Mouse (Mus musculus): Measurements from ENCODE around the gene Mllt3.

The Mllt3 gene

DNA sequence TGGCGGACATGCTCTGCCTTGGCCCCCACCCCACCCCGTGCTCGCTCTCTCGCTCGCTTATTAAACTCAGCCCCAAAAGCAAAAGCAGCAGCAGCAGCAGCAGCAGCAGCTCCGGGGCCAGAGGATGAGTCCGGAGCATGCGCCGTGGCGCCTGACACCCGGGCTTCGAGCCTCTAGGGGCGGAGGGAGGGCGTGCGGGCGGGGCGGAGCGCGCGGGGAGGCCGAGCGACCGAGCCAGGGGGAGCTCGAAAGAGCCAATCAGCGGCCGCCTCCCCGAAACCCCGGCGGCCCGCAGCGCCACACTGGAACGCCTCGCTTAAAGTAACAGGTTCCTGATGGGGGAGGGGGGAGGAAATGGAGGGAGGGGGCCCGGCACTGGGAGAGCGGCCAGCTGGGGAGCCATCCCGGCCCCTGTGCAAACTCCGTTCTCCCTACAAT is at the start of gene Mllt3:
Mllt3 (minus strand) TSS at position 149 of the 438 bp plus-strand sequence.
- DNase-seq (ENCODE audit: low spot score in 2 of 2) = peak; percentile 90 to 94

GRCm38 (mm10) chr4:88082381-88082780 is 49.2 kb upstream of the Mllt3 start:
- DNase-seq (ENCODE audit: low spot score in 2 of 2) = no peak

DNA sequence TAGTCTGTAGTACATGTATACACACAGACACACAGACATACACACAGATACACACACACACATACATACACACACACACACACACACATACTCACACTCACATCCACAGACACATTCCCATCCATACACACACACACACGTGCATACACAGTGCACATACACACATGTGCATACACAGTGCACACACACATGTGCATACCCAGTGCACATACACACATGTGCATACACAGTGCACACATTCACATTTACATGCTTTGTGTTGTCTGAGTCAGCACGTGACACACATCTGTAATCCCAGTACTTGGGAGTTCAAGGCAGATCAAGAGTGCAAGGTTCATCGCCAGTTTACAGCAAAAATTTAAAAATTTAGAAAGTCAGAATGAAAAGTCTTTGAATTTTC is 48.7 kb upstream of the Mllt3 start:
- DNase-seq (ENCODE audit: low spot score in 2 of 2) = no peak

DNA sequence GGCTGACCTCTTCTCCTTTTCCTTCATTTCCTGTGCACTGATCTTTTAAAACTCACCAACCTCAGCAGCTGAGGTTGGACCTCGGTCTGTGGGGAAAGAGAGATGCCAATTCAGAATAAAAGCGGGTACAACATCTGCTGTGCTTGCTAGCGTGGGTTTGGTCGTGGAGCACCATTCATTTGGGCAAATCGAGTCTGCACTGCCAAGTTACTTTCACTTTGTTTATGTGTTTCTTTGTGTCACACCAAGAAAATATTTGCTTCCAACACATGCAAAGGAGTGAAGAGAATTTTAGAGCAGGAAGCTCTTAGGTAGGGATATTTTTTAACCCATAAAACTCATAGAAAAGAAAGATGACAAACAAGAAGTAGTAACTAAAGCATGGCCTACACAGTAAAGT is 48.3 kb upstream of the Mllt3 start:
- DNase-seq (ENCODE audit: low spot score in 2 of 2) = no peak

GRCm38 (mm10) chr4:88078983-88079382 is 45.8 kb upstream of the Mllt3 start:
- no peak for DNase-seq (ENCODE audit: low spot score in 2 of 2)

GRCm38 (mm10) chr4:88075388-88075787 is 42.2 kb upstream of the Mllt3 start:
- DNase-seq (ENCODE audit: low spot score in 2 of 2) = no peak

DNA sequence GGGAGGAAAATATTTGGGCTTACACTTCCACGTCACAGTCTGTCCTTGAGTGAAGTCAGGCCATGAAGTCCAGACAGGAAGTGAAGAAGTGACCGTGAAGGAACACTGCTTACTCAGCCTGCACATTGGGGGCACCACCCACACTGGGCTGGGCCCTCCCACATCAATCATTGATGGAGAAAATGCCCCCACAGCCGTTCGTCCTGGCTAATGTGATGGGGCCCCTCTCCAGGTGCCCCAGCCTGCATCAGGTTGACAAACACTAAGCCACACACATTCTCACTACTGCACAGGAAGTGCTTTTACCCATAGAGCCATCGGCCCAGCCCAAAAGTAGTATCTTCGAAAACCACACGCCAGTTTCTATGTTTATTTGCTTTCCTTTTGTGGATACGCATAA is 13.1 kb upstream of the Mllt3 start:
- no peak for DNase-seq (ENCODE audit: low spot score in 2 of 2)

- no peak for DNase-seq (ENCODE audit: low spot score in 2 of 2)
Measured at GRCm38 (mm10) chr4:88045151-88045550, 12.0 kb upstream of the Mllt3 start.

GRCm38 (mm10) chr4:88035361-88035760 is 2.2 kb upstream of the Mllt3 start:
- DNase-seq (ENCODE audit: low spot score in 2 of 2) = peak in 1 of 2 experiments; percentile 60

GRCm38 (mm10) chr4:88034387-88035157 is 1.4 kb upstream of the Mllt3 start:
- DNase-seq (ENCODE audit: low spot score in 2 of 2) = no peak

DNA sequence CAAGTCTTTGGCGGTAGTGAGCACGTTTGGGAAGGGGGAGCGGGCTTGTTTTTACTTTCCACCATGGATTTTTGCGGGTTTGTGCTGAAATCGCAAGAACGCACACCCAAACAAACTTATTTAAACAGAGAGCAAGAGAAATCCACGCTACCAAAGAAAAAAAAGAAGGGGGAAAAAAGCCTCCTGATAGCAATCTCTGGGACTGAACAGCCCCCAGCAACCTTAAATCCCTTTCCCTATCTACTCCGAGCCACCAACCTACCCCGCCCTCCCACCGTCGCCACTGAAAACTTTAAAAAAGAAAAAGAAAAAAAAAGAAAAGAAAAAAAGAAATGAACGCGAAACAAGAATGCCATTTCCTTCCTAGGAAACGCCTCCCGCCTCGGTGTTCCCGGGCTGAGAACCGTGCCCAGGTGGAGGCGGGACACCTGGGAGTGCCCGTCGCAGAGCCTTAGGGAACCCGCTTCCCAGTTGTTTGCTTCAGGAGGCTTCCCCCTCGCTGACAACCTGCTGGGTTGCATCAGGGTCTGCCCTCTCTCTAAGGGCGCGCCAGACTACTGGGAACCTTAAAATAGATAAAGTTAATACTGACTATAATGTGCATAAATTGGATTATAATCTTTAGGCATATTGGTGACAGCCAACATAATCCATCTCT is 694 bp upstream of the Mllt3 start:
- DNase-seq (ENCODE audit: low spot score in 2 of 2) = peak in 1 of 2 experiments; percentile 13

- DNase-seq (ENCODE audit: low spot score in 2 of 2) = peak; percentile 27 to 54
Measured at GRCm38 (mm10) chr4:88032151-88033098, 739 bp downstream of the Mllt3 start.

DNA sequence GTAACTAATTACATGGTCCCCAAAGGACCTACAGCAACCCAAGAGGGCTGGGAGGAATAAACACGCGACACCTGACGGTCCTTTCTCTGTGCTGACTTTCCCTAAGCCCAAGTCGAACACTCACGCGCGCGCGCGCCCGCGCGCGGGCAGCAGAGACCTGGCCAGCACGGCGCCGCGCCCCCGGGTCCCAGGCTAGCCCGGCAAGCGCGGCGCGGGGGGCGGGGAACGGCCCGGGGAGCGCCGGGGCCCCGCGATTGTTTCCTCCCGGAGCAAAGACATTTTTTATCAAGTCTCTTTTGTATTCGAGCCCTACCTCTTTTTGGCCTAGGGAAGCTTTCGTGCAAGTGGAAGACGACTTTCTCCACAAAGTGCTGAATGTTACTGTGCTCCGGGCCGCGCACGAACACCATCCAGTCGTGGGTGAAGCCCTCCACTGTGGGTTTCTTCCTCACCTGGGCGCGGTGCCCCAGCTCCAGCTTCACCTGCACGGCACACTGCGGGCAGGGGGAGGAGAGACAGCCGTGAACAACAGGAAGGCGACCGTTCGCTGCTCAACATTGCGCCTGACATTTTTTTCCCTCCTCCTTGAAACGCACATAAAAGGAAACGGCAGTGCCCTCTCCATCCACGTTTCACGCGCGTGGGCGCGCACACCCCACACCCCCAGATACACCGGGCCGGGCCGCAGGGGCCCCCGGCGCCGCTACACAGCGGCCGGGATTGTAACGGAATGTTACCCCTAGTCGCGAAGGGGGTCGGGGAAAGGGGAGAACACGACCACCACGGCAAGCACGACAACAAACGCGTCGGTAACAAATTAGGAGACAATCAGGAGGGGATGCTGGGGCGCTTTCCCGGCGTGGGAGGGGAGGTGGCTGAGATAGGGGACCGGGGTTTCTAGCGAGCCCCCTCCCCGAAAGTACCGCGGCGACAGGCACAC is 1.7 kb downstream of the Mllt3 start:
- DNase-seq (ENCODE audit: low spot score in 2 of 2) = peak; percentile 35 to 58

DNA sequence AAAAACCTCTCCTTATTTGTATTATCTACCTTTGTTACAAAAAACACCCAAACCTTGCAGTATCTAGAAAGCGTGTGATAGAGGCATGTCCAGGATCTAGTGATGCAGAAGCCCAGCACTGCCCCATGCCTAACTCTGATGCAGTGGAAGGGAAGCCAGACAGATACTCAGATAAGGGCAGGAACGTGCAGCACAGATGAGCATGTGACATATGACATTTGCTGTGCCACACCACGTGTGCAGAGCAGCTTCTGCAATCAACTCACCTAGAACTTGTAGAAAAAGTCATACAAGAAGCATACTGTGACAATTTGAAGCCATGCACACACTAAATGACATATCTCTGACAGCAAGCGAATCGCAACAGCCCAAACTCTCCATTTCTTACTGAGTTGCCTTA is 9.6 kb downstream of the Mllt3 start:
- no peak for DNase-seq (ENCODE audit: low spot score in 2 of 2)

- DNase-seq (ENCODE audit: low spot score in 2 of 2) = no peak
Measured at GRCm38 (mm10) chr4:88022623-88023022, 10.5 kb downstream of the Mllt3 start.

DNA sequence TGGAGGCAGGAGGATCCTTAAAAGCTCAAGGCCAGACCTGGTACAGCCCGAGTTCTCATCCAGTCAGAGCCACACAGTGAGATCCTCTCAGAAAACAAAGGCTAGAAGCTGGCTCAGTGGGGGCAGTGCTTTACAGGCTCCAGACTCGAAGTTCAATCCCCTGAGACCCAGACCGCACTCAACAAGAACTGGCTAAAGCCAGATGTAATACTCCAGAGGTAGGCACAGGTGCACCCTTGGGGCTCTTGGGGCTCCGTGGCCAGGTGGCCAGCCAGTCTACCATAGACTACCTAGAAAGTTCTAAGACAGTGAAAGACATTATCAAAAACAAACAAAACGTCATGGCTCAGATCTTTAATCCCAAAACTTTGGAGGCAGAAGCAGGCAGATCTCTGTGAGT is 12.7 kb downstream of the Mllt3 start:
- DNase-seq (ENCODE audit: low spot score in 2 of 2) = no peak

DNA sequence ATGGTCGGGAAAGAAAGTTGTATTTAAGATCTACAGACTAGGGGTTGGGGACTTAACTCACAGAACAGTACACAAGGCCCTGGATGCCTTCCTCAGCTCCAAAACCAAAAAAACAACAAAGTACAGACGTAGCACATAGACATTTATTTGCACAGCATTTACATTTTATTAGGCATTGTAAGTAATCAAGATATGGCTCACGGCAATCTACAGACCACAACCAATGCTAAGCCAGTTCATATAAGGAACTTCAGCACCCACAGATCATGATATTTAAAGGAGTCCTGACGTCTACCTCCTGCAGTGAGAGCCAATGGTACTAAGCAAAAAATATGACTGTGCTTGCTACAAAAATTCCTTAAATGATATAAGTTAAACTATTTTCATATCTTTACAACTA is 13.5 kb downstream of the Mllt3 start:
- no peak for DNase-seq (ENCODE audit: low spot score in 2 of 2)

DNA sequence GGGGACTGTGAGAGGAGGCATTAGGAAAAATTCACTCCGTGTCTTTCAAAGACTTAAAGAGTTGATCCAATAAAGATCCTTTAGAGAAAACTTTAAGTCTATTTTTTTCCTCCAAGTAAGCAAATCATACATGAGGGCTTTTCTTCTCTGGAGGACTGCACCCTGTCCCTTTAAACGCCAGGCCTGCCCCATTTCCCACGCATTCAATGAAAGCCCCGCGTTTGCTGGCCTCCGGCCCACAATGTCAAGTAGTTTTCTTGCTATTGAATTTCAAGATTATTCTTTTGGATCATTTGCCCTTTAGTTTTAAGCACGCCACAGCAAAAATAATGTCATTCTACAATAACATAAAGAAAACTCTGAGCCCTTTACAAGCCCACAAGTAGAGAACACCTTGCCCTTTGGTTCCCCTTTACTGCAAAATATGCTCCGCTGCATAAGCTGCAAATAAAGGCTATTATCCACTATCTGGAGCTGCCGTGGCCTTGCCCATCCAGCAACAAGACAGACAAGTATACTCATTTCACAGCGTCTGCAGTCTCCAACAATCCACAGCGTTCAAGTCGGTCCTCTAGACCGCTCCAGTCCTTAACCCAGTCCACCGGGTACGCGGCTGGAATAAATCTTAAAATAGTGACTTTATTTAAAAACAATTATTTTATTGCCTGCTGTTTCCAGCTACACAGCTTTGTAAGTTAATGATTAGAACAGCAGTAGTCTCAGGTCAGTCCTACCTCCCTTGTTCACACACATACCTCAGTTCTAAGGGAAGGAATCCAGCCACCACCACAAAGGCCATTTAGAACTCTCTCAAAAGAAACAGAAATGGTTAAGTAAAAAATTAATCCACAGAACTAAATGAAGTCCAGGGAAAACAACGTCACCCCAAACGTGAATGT is 15.5 kb downstream of the Mllt3 start:
- peak in 1 of 2 experiments; percentile 27 for DNase-seq (ENCODE audit: low spot score in 2 of 2)

DNA sequence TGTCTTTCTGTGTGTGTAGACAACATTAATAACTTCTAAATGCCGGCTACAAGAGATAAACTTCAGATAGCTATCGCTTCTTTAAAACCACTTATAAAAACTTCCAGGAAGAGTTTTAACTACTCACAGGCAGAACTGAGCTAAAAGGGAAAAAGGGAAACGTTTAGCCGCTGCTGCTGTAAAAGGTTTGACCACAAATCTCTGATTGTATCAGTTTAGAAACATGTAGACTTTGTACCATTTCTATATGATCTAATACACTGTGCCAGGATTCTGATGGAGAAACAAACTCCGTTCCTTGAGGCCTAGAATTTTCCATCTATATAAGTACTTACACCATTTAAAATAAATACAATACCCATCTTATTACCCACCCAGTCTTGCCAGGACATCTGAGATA is 17.4 kb downstream of the Mllt3 start:
- DNase-seq (ENCODE audit: low spot score in 2 of 2) = no peak

- no peak for DNase-seq (ENCODE audit: low spot score in 2 of 2)
Measured at GRCm38 (mm10) chr4:88015261-88015660, 17.9 kb downstream of the Mllt3 start.

Data from cerebellum, postnatal 4 days (tissue).